Mouse (Mus musculus): ENCODE data around the gene Cd248.
"Not testable (repeated sequence)": the region's sequence is repeated elsewhere in the genome, so short reads cannot be mapped to it uniquely, and the experiment has no call there.

DNA sequence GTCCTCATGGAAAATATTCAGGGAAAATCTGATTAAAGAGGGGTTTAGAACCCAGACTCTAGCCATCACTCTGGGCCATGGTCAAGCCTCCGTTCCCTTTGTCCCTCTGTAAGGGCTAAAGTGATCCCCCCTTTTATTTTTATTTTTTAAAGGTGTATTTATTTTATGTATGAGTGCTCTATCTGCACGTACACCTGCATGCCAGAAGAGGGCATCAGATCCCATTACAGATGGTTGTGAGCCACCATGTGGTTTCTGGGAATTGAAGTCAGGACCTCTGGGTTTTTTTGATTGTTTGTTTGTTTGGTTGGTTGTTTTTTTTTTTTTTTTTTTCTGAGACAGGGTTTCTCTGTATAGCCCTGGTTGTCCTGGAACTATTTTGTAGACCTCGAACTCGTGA is 18.7 kb downstream of the Cd248 start:
- not testable (repeated sequence) for TF ChIP-seq CTCF (IDR thresholded peaks at IDR 0.05; ENCODE audit: low read depth, low read length); POLR2A (IDR thresholded peaks at IDR 0.05; ENCODE audit: insufficient read depth, low read length); EP300 (IDR thresholded peaks at IDR 0.05; ENCODE audit: insufficient read depth, low read depth, low read length)

All from ES-Bruce4 (cell line).